Mouse (Mus musculus) heart, adult 2 months (tissue): ENCODE measurements around the gene Sspn. TPM values are rescaled to one million over a fixed set of nuclear protein-coding genes. Genes with fewer than 3 reads are reported as not detected.

Experiments
- DNase-seq, 2 experiments: peaks; one replicate each; pipeline ENCODE4 v3.0.0; 2021
- H3K27ac ChIP-seq: fragments of 200-600 bp; 2 replicates; pipeline ENCODE4 v1.8.1; 2022
- H3K27me3 ChIP-seq: fragments of 200-500 bp; 2 replicates; pipeline ENCODE4 v1.6.1; 2012; ENCODE audit warnings: mild to moderate bottlenecking, low read length, inconsistent platforms, mixed read lengths; ENCODE audit not compliant: control insufficient read depth, insufficient read depth
- H3K36me3 ChIP-seq: fragments of 200-500 bp; 2 replicates; pipeline ENCODE4 v1.6.1; 2012; ENCODE audit warnings: low read length, inconsistent platforms; ENCODE audit not compliant: control insufficient read depth, insufficient read depth
- H3K4me1 ChIP-seq: fragments of 200-500 bp; 2 replicates; pipeline ENCODE4 v1.6.1; 2011; ENCODE audit warnings: low read length; ENCODE audit not compliant: control insufficient read depth, insufficient read depth
- H3K4me3 ChIP-seq: fragments of 200-600 bp; 2 replicates; pipeline ENCODE4 v1.8.1; 2022
- H3K79me2 ChIP-seq: fragments of 200-500 bp; replicated peaks from 2 replicates; pipeline ENCODE4 v1.6.1; 2012; ENCODE audit warnings: mild to moderate bottlenecking, inconsistent platforms, low read length, moderate library complexity, mixed read lengths; ENCODE audit not compliant: control insufficient read depth, insufficient read depth
- H3K9ac ChIP-seq: fragments of 200-500 bp; 2 replicates; pipeline ENCODE4 v1.6.1; 2012; ENCODE audit warnings: low read depth, mild to moderate bottlenecking, control low read depth, inconsistent platforms, low read length, mixed read lengths
- CTCF ChIP-seq: fragments of 200-600 bp; IDR thresholded peaks from 2 replicates; pipeline ENCODE4 v1.8.1; 2022; ENCODE audit warnings: antibody characterized with exemption, mild to moderate bottlenecking, moderate library complexity
- EP300 ChIP-seq: fragments of 200-500 bp; IDR thresholded peaks from 2 replicates; pipeline ENCODE4 v1.6.1; 2011; ENCODE audit warnings: low read depth, low read length, control low read depth; ENCODE audit not compliant: insufficient read depth
- POLR2A ChIP-seq: fragments of 200-500 bp; IDR thresholded peaks from 2 replicates; pipeline ENCODE4 v1.6.1; 2011; ENCODE audit warnings: mild to moderate bottlenecking, low read depth, low read length, control low read depth; ENCODE audit not compliant: insufficient read depth
- WGBS: fragments of 180-500 bp; shearing (Covaris S2); methylation state at CpG from one replicate; pipeline ENCODE4 v1.1.7; 2018; 5-methylcytosine and 5-hydroxymethylcytosine counted together
- intact Hi-C: fragments of 180-260 bp; cut with DNase I; formaldehyde crosslinking; loops from one replicate; pipeline ENCODE4 v1.15.1; 2025
- polyA plus RNA-seq: library from polyadenylated mRNA; depleted of rRNA; stranded (reverse); fragments of >200 nt; gene quantifications from 2 replicates; pipeline ENCODE4 v1.2.3, GENCODE M21; 2012
- total RNA-seq, 2 experiments: library from RNA; stranded (reverse); gene quantifications; 2 replicates each; pipeline ENCODE4 v1.2.3; 2021

Gene Sspn
- total and polyA plus RNA-seq, 3 experiments = 62.1 to 114 (median 104) TPM

DNA sequence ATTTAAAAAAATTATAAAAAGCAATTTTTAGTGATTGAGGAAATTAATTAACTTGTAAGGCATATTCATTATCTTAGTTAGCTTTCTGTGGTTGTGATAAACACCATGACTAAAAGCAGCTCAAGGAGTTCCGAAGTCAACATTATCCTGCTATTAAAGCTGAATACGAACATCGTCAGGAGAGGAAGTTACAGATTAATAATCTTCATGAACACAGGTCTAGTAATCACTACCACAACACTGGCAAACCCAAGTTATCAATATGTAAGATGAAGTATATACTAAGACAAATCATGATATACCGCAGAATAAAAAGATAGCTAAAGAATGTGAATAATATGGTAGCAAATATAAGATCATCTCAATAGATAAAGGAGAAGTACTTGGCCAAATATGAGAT is 50.9 kb downstream of the Sspn start:
- Histone ChIP-seq H3K27me3 (no peaks in the 10 kb centered on the region), H3K4me1 (peaks cover 4% of the 10 kb centered on the region), H3K79me2 (no peaks in the 10 kb centered on the region), H3K9ac (no peak overlapping the region), H3K4me3 (no peak overlapping the region), H3K36me3 (no peaks in the 10 kb centered on the region), H3K27ac (no peak overlapping the region)
- TF ChIP-seq CTCF = no peak
- TF ChIP-seq EP300 = no peak
- no peak for TF ChIP-seq POLR2A
- 91% methylated on average over 4 of the region's 4 CpGs for WGBS
- intact Hi-C loops = no loop called here
- no peak for DNase-seq

DNA sequence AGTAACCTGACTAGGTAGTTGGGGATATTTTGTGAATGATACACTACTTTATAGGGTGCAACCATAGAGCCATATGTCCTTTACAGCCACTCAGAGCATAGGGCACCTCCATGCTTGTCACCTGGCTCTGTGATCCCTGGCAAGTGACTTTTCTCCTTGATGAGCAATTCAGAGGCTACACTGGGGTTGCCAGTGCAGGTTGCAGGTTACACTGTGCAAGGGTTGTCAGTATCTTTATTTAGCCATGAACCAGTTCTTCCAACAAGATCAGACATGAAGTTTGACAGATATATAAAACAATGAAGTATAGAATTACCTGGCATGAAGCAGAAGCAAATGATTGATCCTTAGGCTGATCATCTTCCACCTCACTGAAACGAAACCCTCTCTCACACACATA is 59.1 kb downstream of the Sspn start:
- no peaks in the 10 kb centered on the region for H3K27me3 ChIP-seq
- H3K27ac ChIP-seq = no peak overlapping the region
- H3K4me3 ChIP-seq = no peak overlapping the region
- H3K9ac ChIP-seq = no peak overlapping the region
- H3K79me2 ChIP-seq = no peaks in the 10 kb centered on the region
- intact Hi-C loops = no loop called here
- DNase-seq = peak in 1 of 2 experiments; percentile 6
- peaks cover 2% of the 10 kb centered on the region for H3K4me1 ChIP-seq
- WGBS = 71% methylated on average over 1 of the region's 1 CpGs
- TF ChIP-seq CTCF (no peak), POLR2A (no peak), EP300 (no peak)
- no peaks in the 10 kb centered on the region for H3K36me3 ChIP-seq

DNA sequence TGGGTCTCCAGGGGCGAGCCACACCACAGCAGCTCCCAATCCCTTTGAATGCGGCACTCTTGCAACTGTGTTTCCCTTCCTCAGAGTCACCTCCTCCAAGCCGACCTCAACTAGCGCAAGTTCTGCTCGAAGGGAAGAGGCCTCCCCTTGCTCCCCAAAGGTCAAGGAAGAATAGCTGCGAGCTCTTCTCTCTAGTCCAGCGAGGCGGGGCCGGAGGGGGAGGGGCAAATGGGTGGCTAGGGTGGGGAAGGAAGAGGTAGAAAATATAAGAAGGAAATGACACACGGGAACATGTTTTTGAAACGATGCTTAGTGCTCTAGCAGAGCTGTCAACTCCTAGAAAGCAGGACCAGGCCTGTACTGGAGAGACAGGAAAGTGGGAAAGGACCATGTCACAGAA is 61.1 kb downstream of the Sspn start:
- Histone ChIP-seq H3K36me3 (no peaks in the 10 kb centered on the region), H3K79me2 (no peaks in the 10 kb centered on the region), H3K9ac (no peak overlapping the region), H3K27me3 (no peaks in the 10 kb centered on the region), H3K4me3 (no peak overlapping the region), H3K27ac (no peak overlapping the region), H3K4me1 (peaks cover 2% of the 10 kb centered on the region)
- intact Hi-C loops = no loop called here
- DNase-seq = no peak
- WGBS = 59% methylated on average over 11 of the region's 11 CpGs
- TF ChIP-seq POLR2A = no peak
- no peak for TF ChIP-seq EP300
- no peak for TF ChIP-seq CTCF

DNA sequence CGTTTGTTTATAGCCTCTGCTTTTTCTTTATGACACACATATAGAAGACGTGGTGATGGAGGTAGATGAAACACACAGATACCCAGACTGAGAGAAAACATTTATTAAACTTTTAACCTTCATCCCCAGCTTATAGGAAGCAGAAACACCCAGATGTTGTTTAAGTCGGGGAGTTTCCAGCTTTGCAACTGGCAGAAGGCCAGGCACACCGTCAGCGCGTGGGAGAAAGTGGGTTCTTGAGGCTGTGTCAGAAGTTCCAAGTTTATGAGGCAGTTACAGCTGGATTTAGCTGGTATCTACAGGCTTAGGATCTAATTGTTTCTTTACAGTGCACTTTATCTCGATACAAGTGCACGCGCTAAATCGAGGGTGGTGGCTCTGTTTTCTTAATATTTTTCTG is 61.5 kb downstream of the Sspn start:
- H3K4me1 ChIP-seq = peaks cover 2% of the 10 kb centered on the region
- no peaks in the 10 kb centered on the region for H3K36me3 ChIP-seq
- TF ChIP-seq CTCF (no peak), POLR2A (no peak), EP300 (no peak)
- no peak overlapping the region for H3K9ac ChIP-seq
- WGBS = 31% methylated on average over 10 of the region's 10 CpGs
- no peaks in the 10 kb centered on the region for H3K27me3 ChIP-seq
- no peaks in the 10 kb centered on the region for H3K79me2 ChIP-seq
- intact Hi-C loops = no loop called here
- H3K27ac ChIP-seq = no peak overlapping the region
- peak; percentile 35 to 59 for DNase-seq
- no peak overlapping the region for H3K4me3 ChIP-seq

DNA sequence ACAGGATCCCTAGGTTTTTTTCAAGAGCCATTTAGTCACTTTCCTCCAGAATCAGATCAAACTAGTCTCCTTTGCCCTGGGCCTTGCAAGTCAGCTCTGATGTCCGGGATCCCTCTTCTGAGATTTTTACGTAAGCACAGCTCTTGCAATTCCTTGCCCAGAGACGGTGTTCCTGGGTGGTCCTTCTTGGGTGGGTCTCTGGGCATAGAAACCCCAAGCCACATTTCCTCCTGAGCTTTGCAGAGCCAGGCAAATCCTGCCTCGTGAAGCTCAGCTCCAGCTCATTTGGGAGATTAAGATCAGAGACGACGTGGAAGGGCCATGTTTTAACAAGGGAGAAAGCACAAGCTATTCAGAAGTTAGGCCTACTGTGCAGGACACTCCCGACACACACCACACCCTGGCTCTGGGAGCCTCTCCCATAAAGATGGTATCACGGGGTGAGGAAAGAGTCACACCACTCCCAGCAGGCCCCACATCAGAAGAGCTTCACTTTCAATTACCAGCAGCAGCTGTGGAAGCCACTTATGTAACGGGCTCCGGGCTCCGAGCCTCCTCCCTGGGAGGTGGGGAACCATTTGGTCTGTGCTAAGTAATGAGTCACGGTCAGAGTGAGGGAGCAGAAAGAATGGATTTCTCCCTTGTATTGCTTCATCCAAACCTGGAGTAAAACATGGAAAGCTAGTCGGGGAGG is 67.0 kb downstream of the Sspn start:
- no peak overlapping the region for H3K4me3 ChIP-seq
- peak overlapping the region; percentile 55 for H3K27ac ChIP-seq
- H3K36me3 ChIP-seq = no peaks in the 10 kb centered on the region
- WGBS = 35% methylated on average over 13 of the region's 13 CpGs
- no peak overlapping the region for H3K9ac ChIP-seq
- intact Hi-C loops = no loop called here
- TF ChIP-seq CTCF (no peak), EP300 (0 out of 2 replicates have a peak, but pooled peaks have one; percentile 25)
- H3K27me3 ChIP-seq = no peaks in the 10 kb centered on the region
- no peaks in the 10 kb centered on the region for H3K79me2 ChIP-seq
- H3K4me1 ChIP-seq = peaks cover 5% of the 10 kb centered on the region; the same call in 1 of the 2 replicates
- peak; percentile 68 to 83 for DNase-seq

DNA sequence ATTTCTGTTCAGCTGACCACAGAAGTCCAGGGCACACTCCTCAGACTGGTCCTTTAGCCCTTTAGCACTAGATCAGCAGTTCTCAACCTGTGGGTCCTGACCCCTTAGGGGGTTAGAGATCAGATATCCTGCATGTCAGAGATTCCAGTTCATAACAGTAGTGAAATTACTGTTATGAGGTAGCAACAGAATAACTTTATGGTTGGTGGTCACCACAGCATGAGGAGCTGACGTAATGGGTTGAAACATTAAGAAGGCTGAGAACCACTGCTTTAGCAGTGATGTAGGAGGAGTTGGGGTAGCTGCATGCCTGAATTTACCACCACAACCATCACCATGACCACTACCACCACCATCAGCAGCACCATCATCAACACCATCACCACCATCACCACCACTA is 69.3 kb downstream of the Sspn start:
- Histone ChIP-seq H3K27ac (no peak overlapping the region), H3K4me3 (no peak overlapping the region), H3K79me2 (no peaks in the 10 kb centered on the region), H3K4me1 (peaks cover 5% of the 10 kb centered on the region; the same call in 1 of the 2 replicates), H3K36me3 (no peaks in the 10 kb centered on the region), H3K9ac (no peak overlapping the region), H3K27me3 (no peaks in the 10 kb centered on the region)
- DNase-seq = no peak
- intact Hi-C loops = no loop called here
- WGBS = 100% methylated on average over 1 of the region's 1 CpGs
- TF ChIP-seq CTCF (no peak), POLR2A (no peak), EP300 (no peak)
